Mouse (Mus musculus): ENCODE data around the gene Clec18a. TPM values are rescaled to one million over a fixed set of nuclear protein-coding genes. Genes with fewer than 3 reads are reported as not detected.

Clec18a gene
- total RNA-seq, 2 experiments from 2014 or later: not detected

Small RNA genes lying within 50 kb of the gene (microRNA-seq; reads per million reads assigned to microRNA genes)
- gene Gm24103: 0 reads per million in 2 experiments
- gene Mir3473d: 0 to 0.82 reads per million in 2 experiments

Other genes with a start within 250 kb of the Clec18a start
- 10 to 100 TPM; 49.8 to 50.5 TPM for gene Cog4, start 245.8 kb downstream of the Clec18a start, total RNA-seq (2021)
- gene Sf3b3, start 245.6 kb downstream of the Clec18a start, total RNA-seq (2021): 10 to 100 TPM; 61.4 to 64.9 TPM
- gene Fuk, start 189.9 kb downstream of the Clec18a start, total RNA-seq (2021): 1 to 10 TPM; 6.6 to 6.9 TPM
- gene St3gal2, start 172.5 kb downstream of the Clec18a start, total RNA-seq (2021): 10 to 100 TPM; 36.7 to 38.2 TPM
- gene Ddx19a, start 94.6 kb downstream of the Clec18a start, total RNA-seq (2021): 10 to 100 TPM; 46.5 to 49.7 TPM
- 10 to 100 TPM; 11.8 to 13.1 TPM for gene Ddx19b, start 60.7 kb downstream of the Clec18a start, total RNA-seq (2021)
- gene Aars, start 59.3 kb downstream of the Clec18a start, total RNA-seq (2021): 10 to 100 TPM; 50.0 to 55.8 TPM
- not detected for gene Exosc6, start 36.1 kb downstream of the Clec18a start, total RNA-seq (2021)
- gene Pdpr, start 2.2 kb upstream of the Clec18a start, total RNA-seq (2021): 10 to 100 TPM; 51.7 to 54.3 TPM
- gene Glg1, start 166.8 kb upstream of the Clec18a start, total RNA-seq (2021): 100 to 1,000 TPM; 107 TPM
- gene Rfwd3, start 207.8 kb upstream of the Clec18a start, total RNA-seq (2021): 10 to 100 TPM; 28.4 to 30.5 TPM
- 1 to 10 TPM; 4.3 to 4.7 TPM for gene Mlkl, start 245.8 kb upstream of the Clec18a start, total RNA-seq (2021)

Measured in heart, postnatal 4 days (tissue).